Mouse (Mus musculus) stomach, embryonic 16.5 days (tissue): ENCODE results near the gene Uevld. TPM values are rescaled to one million over a fixed set of nuclear protein-coding genes. Genes with fewer than 3 reads are reported as not detected.

ENCODE experiments used
- ATAC-seq: fragments of 200-750 bp; cut with Nextera tagmentation; 2 replicates; pipeline ENCODE4 v1.8.0; 2017; ENCODE audit warnings: moderate number of reproducible peaks, moderate TSS enrichment; ENCODE audit not compliant: insufficient read depth, low FRiP score
- H3K27ac ChIP-seq: fragments of 300-500 bp; sonication (generic); 2 replicates; pipeline ENCODE4 v1.5.1; 2014; ENCODE audit warnings: low read length
- H3K27me3 ChIP-seq: fragments of 300-500 bp; sonication (generic); 2 replicates; pipeline ENCODE4 v1.6.1; 2014; ENCODE audit warnings: low read length, control low read depth, mixed read lengths; ENCODE audit not compliant: control insufficient read depth, insufficient read depth
- H3K36me3 ChIP-seq: fragments of 300-500 bp; sonication (generic); 2 replicates; pipeline ENCODE4 v1.6.1; 2014; ENCODE audit warnings: low read length; ENCODE audit not compliant: control insufficient read depth, insufficient read depth
- H3K4me1 ChIP-seq: fragments of 300-500 bp; sonication (generic); 2 replicates; pipeline ENCODE4 v1.6.1; 2014; ENCODE audit warnings: low read length, control low read depth, mixed read lengths; ENCODE audit not compliant: control insufficient read depth, insufficient read depth
- H3K4me2 ChIP-seq: fragments of 300-500 bp; sonication (generic); 2 replicates; pipeline ENCODE4 v1.6.1; 2014; ENCODE audit warnings: low read depth, low read length, mixed read lengths
- H3K4me3 ChIP-seq: fragments of 300-500 bp; sonication (generic); replicated peaks from 2 replicates; pipeline ENCODE4 v1.5.1; 2014; ENCODE audit warnings: mild to moderate bottlenecking, low read length
- H3K9ac ChIP-seq: fragments of 300-500 bp; sonication (generic); 2 replicates; pipeline ENCODE4 v1.6.1; 2014; ENCODE audit warnings: low read length
- H3K9me3 ChIP-seq: fragments of 300-500 bp; sonication (generic); replicated peaks from 2 replicates; pipeline ENCODE4 v1.6.1; 2016; ENCODE audit warnings: low read length, control low read depth; ENCODE audit not compliant: control insufficient read depth
- WGBS: fragments of 180-500 bp; shearing (Covaris S2); extraction: QIAGEN DNeasy Blood & Tissue Kit; methylation state at CpG from one replicate; pipeline ENCODE4 v1.1.7; 2014; 5-methylcytosine and 5-hydroxymethylcytosine counted together
- polyA plus RNA-seq: library from polyadenylated mRNA; unstranded; fragments of >200 nt; fragmentation: Nextera tagmentation; extraction: Ambion mirVana; gene quantifications from 2 replicates; pipeline ENCODE4 v1.2.1, GENCODE M21; 2015

Gene Uevld
- polyA plus RNA-seq, 1 experiment from 2014 or later: 11.6 TPM

DNA sequence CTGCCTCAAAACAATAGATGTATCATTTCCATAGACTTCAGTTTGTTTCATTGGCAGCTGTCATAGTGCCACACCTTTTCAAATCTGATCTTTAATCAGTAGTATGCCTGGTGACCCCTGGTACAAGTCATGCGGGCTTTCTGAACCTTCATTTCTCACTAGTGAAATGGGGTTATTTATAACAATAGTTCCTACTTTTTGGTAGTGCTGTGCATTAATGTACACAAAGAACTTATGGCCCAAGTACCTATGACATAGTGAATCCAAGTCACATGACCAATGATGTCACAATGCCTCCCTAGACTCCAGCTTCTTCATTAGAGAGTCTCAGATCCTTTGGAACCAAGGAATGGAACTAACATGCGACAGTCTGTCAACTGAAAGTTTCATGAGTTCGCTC is 25.0 kb upstream of the Uevld start, which contains the start of gene Gm9999:
Gm9999 (plus strand) TSS at position 301 of the 400 bp plus-strand sequence.
- no peaks in the 10 kb centered on the region for H3K36me3 ChIP-seq
- WGBS: 95% methylated on average over 3 of the region's 3 CpGs
- peaks cover 16% of the 10 kb centered on the region; the same call in 1 of the 2 replicates for H3K4me1 ChIP-seq
- no peak within 1 kb of the TSS for H3K4me3 ChIP-seq
- H3K27ac ChIP-seq: no peak within 1 kb of the TSS
- H3K4me2 ChIP-seq: no peak within 1 kb of the TSS
- no peaks in the 10 kb centered on the region for H3K9me3 ChIP-seq
- H3K27me3 ChIP-seq: no peaks in the 10 kb centered on the region
- no peak for ATAC-seq
- no peak within 1 kb of the TSS for H3K9ac ChIP-seq

- ATAC-seq: no peak
- 92% methylated on average over 11 of the region's 11 CpGs for WGBS
- H3K9me3 ChIP-seq: no peaks in the 10 kb centered on the region
- H3K4me2 ChIP-seq: no peak overlapping the region
- no peaks in the 10 kb centered on the region for H3K27me3 ChIP-seq
- H3K4me1 ChIP-seq: no peaks in the 10 kb centered on the region
- H3K4me3 ChIP-seq: no peak overlapping the region
- H3K36me3 ChIP-seq: no peaks in the 10 kb centered on the region
- H3K9ac ChIP-seq: no peak overlapping the region
- H3K27ac ChIP-seq: no peak overlapping the region
Measured at GRCm38 (mm10) chr7:46975456-46975855, 17.1 kb upstream of the Uevld start.

DNA sequence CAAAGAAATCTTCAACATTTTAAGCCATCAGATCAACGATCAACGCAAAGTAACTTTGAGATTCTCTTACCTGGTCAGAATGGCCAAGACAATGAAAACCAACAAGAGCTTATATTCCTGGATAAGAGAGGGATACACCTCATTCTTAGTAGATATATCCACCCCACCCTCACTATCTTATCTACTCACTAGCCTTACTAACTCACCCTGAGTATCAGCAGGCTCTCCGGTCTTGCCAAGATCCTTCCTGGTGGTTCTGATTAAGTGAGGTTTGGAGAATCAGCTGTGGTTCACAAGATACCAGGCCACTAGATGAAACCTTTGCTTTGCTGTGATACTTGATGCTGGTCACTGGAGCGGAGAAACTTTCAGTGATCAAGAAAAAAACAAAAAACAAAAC is 16.3 kb upstream of the Uevld start:
- Histone ChIP-seq H3K4me2 (no peak overlapping the region), H3K9me3 (no peaks in the 10 kb centered on the region), H3K27me3 (no peaks in the 10 kb centered on the region), H3K4me3 (no peak overlapping the region), H3K36me3 (no peaks in the 10 kb centered on the region), H3K27ac (no peak overlapping the region), H3K9ac (no peak overlapping the region), H3K4me1 (no peaks in the 10 kb centered on the region)
- no peak for ATAC-seq
- WGBS: 89% methylated on average over 4 of the region's 4 CpGs

DNA sequence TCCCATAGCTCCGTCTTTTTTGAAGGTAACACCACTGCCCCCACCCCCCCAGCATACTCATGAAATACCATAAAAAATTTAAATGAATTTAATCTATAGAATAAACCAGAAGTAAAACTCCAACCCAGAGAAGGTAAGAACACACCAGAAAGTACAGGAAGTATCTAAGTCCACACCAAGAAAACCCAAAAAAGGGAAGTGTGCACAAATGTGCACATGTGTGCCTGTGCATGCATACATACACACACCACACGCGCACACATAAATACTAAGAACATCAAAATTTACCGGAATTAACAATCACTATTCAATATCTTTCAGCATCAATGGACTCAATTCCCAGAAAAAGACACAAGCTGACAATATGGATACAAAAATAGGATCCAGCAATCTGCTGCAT is 11.6 kb upstream of the Uevld start:
- H3K4me1 ChIP-seq: no peaks in the 10 kb centered on the region
- ATAC-seq: no peak
- 89% methylated on average over 4 of the region's 4 CpGs for WGBS

GRCm38 (mm10) chr7:46964070-46964469 is 5.7 kb upstream of the Uevld start:
- Histone ChIP-seq H3K27me3 (no peaks in the 10 kb centered on the region), H3K9me3 (no peaks in the 10 kb centered on the region), H3K36me3 (no peaks in the 10 kb centered on the region), H3K4me2 (no peak overlapping the region), H3K4me3 (no peak overlapping the region), H3K4me1 (peaks cover 15% of the 10 kb centered on the region), H3K27ac (no peak overlapping the region), H3K9ac (no peak overlapping the region)
- WGBS: 79% methylated on average over 7 of the region's 7 CpGs
- no peak for ATAC-seq

More for the DNA sequence above, 11.6 kb upstream of the Uevld start:
- no peak overlapping the region for H3K4me3 ChIP-seq
- no peaks in the 10 kb centered on the region for H3K9me3 ChIP-seq
- H3K36me3 ChIP-seq: no peaks in the 10 kb centered on the region
- H3K27me3 ChIP-seq: no peaks in the 10 kb centered on the region
- no peak overlapping the region for H3K9ac ChIP-seq
- H3K4me2 ChIP-seq: no peak overlapping the region
- H3K27ac ChIP-seq: no peak overlapping the region

- Histone ChIP-seq H3K36me3 (no peaks in the 10 kb centered on the region), H3K27me3 (no peaks in the 10 kb centered on the region), H3K4me2 (peak overlapping the region; percentile 42), H3K9me3 (no peaks in the 10 kb centered on the region), H3K9ac (peak overlapping the region; percentile 47; the same call in 1 of the 2 replicates), H3K27ac (peak overlapping the region; percentile 88), H3K4me3 (peak overlapping the region; percentile 14; the same call in 1 of the 2 replicates), H3K4me1 (peaks cover 17% of the 10 kb centered on the region)
- WGBS: under 1% methylated on average over 9 of the region's 9 CpGs
- ATAC-seq: peak; percentile 70
Measured at GRCm38 (mm10) chr7:46962806-46963618, 4.7 kb upstream of the Uevld start.

DNA sequence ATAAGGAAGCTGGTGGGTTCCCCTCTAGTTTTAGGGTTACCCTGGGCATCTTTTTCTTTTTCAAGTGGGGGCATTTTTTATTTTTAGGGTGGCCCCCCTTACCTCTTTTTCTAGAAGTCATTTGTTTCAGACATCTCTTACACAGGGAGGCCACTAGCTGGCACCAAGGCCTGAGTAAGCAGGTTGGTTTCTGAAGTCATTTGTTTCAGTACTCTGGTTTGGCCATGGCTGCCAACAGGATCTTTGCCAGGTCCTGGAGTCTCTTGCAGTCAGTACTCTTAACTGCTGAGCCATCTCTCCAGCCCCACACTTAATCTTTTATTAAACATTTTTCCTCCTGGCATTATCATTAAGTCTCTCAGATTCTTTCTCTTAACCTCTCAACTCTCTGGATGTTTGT is 3.8 kb upstream of the Uevld start:
- Histone ChIP-seq H3K4me2 (no peak overlapping the region), H3K4me1 (peaks cover 24% of the 10 kb centered on the region), H3K4me3 (no peak overlapping the region), H3K9me3 (no peaks in the 10 kb centered on the region), H3K27me3 (no peaks in the 10 kb centered on the region), H3K9ac (no peak overlapping the region), H3K27ac (no peak overlapping the region), H3K36me3 (no peaks in the 10 kb centered on the region)
- ATAC-seq: no peak

DNA sequence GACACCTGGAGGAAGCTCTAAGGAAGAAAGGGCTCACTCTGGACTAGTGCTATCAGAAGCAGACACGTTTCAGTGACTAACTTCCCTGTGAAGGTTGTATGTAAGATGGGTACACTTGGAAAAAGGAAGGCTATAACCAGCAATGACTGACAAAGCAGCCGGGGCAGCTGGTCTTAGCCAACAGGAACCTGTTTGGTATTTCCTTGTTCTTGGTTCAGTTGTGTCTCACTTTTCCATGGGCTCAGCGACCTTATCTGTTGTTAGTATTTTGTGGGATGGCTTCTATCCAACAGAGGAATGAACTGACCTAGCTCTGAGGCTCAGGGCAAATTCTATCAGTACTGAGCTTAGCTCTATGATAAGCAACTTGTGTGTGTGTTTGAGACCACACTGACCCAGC is 2.7 kb upstream of the Uevld start:
- H3K4me2 ChIP-seq: no peak overlapping the region
- WGBS: 41% methylated on average over 3 of the region's 3 CpGs
- peaks cover 25% of the 10 kb centered on the region for H3K4me1 ChIP-seq
- no peak overlapping the region for H3K9ac ChIP-seq
- no peaks in the 10 kb centered on the region for H3K27me3 ChIP-seq
- H3K36me3 ChIP-seq: no peaks in the 10 kb centered on the region
- ATAC-seq: no peak
- no peaks in the 10 kb centered on the region for H3K9me3 ChIP-seq
- H3K4me3 ChIP-seq: no peak overlapping the region
- no peak overlapping the region for H3K27ac ChIP-seq

DNA sequence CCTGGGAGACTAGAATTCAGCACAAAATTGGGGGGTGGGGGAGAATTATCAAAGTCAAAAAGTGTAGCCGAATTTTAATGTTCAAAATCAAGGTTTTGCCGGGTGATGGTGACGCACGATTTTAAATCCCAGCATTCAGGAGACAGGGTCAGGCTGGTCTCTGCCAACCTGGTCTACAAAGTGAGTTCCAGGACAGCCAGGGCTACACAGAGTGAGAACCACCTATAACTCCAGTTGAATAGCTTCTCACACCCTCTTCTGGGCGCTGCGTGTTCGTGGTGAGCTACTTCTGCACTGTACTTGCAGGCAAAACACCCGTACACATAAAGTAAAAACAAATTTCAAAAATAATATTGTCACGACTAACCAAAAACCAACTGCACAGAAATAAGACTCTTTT is 526 bp upstream of the Uevld start:
- H3K27me3 ChIP-seq: no peaks in the 10 kb centered on the region
- no peak for ATAC-seq
- H3K36me3 ChIP-seq: 0 out of 2 replicates have a peak, but pooled peaks cover 7% of the 10 kb centered on the region
- no peak overlapping the region for H3K27ac ChIP-seq
- peaks cover 24% of the 10 kb centered on the region for H3K4me1 ChIP-seq
- H3K4me2 ChIP-seq: peak overlapping the region; percentile 67
- H3K9ac ChIP-seq: peak overlapping the region; percentile 91
- WGBS: 16% methylated on average over 9 of the region's 9 CpGs
- no peaks in the 10 kb centered on the region for H3K9me3 ChIP-seq
- peak overlapping the region; percentile 83 for H3K4me3 ChIP-seq
